ENCODE assay signal across 24 mouse cellular contexts in genomic region chr5:45101777-45102176, GRCm38 (mm10).
A peak's percentile ranks its signal among the peaks of the same experiment; 100 is the strongest.
DNase-seq lines count a peak whose midpoint lies in the region; ATAC-seq and TF ChIP-seq lines count a peak whose summit lies in the region.
"Had no signal": no experiment of that assay in that cellular context is flagged by ENCODE, and none has a peak within 500 bp of the region (broad histone marks: within the 10 kb centered on the region; RNA-seq: fewer than 3 reads in every experiment).

No protein-coding gene starts in this region.

- no peak overlapping the region for H3K27ac ChIP-seq in forebrain, embryonic 14.5 days (ENCODE audit: low read depth, low read length)
- H3K27ac ChIP-seq in forebrain, embryonic 12.5 days = no peak overlapping the region
- peak overlapping the region; percentile 72; the same call in 1 of the 2 replicates for H3K27ac ChIP-seq in hindbrain, embryonic 12.5 days
- no peak overlapping the region for H3K27ac ChIP-seq in hindbrain, postnatal 0 days
- peak overlapping the region; percentile 60 for H3K27ac ChIP-seq in midbrain, embryonic 16.5 days (ENCODE audit: low read length)
- H3K27ac ChIP-seq: kidney, postnatal 0 days; limb, embryonic 13.5 days; liver, embryonic 13.5 days; macrophage had no signal

- H3K9ac ChIP-seq in forebrain, embryonic 14.5 days (ENCODE audit: low read length) = no peak overlapping the region
- H3K9ac ChIP-seq in forebrain, embryonic 12.5 days = no peak overlapping the region
- H3K9ac ChIP-seq in hindbrain, embryonic 12.5 days = no peak overlapping the region
- no peak overlapping the region for H3K9ac ChIP-seq in hindbrain, postnatal 0 days (replicated peaks; ENCODE audit: low read length)
- no peak overlapping the region for H3K9ac ChIP-seq in midbrain, embryonic 16.5 days (ENCODE audit: low read depth, low read length)
- H3K9ac ChIP-seq: limb, embryonic 13.5 days; liver, embryonic 13.5 days; lung, embryonic 14.5 days had no signal

- no peaks in the 10 kb centered on the region for H3K9me3 ChIP-seq in forebrain, embryonic 14.5 days (replicated peaks; ENCODE audit: control insufficient read depth, low read length)
- H3K9me3 ChIP-seq in forebrain, embryonic 12.5 days = no peaks in the 10 kb centered on the region
- H3K9me3 ChIP-seq in hindbrain, embryonic 12.5 days (replicated peaks) = no peaks in the 10 kb centered on the region
- H3K9me3 ChIP-seq in hindbrain, postnatal 0 days (ENCODE audit: low read length) = no peaks in the 10 kb centered on the region
- no peaks in the 10 kb centered on the region for H3K9me3 ChIP-seq in midbrain, embryonic 16.5 days (replicated peaks; ENCODE audit: control insufficient read depth, low read length, poor library complexity, severe bottlenecking)
- H3K9me3 ChIP-seq: limb, embryonic 13.5 days; liver, embryonic 13.5 days had no signal

- no peaks in the 10 kb centered on the region for H3K36me3 ChIP-seq in forebrain, embryonic 14.5 days (ENCODE audit: control insufficient read depth, insufficient read depth, low read length)
- H3K36me3 ChIP-seq in forebrain, embryonic 12.5 days (replicated peaks) = no peaks in the 10 kb centered on the region
- no peaks in the 10 kb centered on the region for H3K36me3 ChIP-seq in hindbrain, embryonic 12.5 days
- H3K36me3 ChIP-seq in hindbrain, postnatal 0 days (ENCODE audit: insufficient read depth, low read length) = no peaks in the 10 kb centered on the region
- H3K36me3 ChIP-seq in midbrain, embryonic 16.5 days (ENCODE audit: control insufficient read depth, insufficient read depth, low read length) = no peaks in the 10 kb centered on the region
- H3K36me3 ChIP-seq: limb, embryonic 13.5 days; liver, embryonic 13.5 days had no signal

- peak; percentile 33; the same call in 1 of the 2 replicates for ATAC-seq in forebrain, embryonic 14.5 days
- ATAC-seq in forebrain, embryonic 12.5 days (ENCODE audit: low FRiP score) = no peak
- no peak; the same call in 1 of the 2 replicates for ATAC-seq in hindbrain, embryonic 12.5 days (ENCODE audit: low FRiP score)
- ATAC-seq in hindbrain, postnatal 0 days = no peak
- ATAC-seq in midbrain, embryonic 16.5 days = peak; percentile 25; the same call in 1 of the 2 replicates
- ATAC-seq in erythroblast, adult 5-6 weeks (replicated peaks; ENCODE audit: low FRiP score, poor library complexity, severe bottlenecking) = no peak
- ATAC-seq: activated CD4-positive, CD25-positive, alpha-beta regulatory T cell, adult 4 months; CD4-positive, CD25-positive, alpha-beta regulatory T cell, adult 4 months had no signal

- H3K27me3 ChIP-seq in forebrain, embryonic 14.5 days (replicated peaks; ENCODE audit: control insufficient read depth, insufficient read depth, low read length) = no peaks in the 10 kb centered on the region
- no peaks in the 10 kb centered on the region for H3K27me3 ChIP-seq in forebrain, embryonic 12.5 days
- no peaks in the 10 kb centered on the region for H3K27me3 ChIP-seq in hindbrain, embryonic 12.5 days
- no peaks in the 10 kb centered on the region for H3K27me3 ChIP-seq in hindbrain, postnatal 0 days (ENCODE audit: insufficient read depth, low read length)
- H3K27me3 ChIP-seq in midbrain, embryonic 16.5 days (ENCODE audit: control insufficient read depth, insufficient read depth, low read depth, low read length) = no peaks in the 10 kb centered on the region
- H3K27me3 ChIP-seq: limb, embryonic 13.5 days; liver, embryonic 13.5 days had no signal

- WGBS in forebrain, embryonic 14.5 days = 60% methylated on average over 4 of the region's 4 CpGs
- 60% methylated on average over 4 of the region's 4 CpGs for WGBS in forebrain, embryonic 12.5 days
- 61% methylated on average over 4 of the region's 4 CpGs for WGBS in hindbrain, embryonic 12.5 days
- WGBS in hindbrain, postnatal 0 days = 23% methylated on average over 4 of the region's 4 CpGs
- WGBS in midbrain, embryonic 16.5 days = 28% methylated on average over 4 of the region's 4 CpGs

- no peak overlapping the region for H3K4me2 ChIP-seq in forebrain, embryonic 14.5 days (ENCODE audit: low read length)
- H3K4me2 ChIP-seq in forebrain, embryonic 12.5 days = no peak overlapping the region
- no peak overlapping the region for H3K4me2 ChIP-seq in hindbrain, embryonic 12.5 days (replicated peaks)
- H3K4me2 ChIP-seq in hindbrain, postnatal 0 days (ENCODE audit: low read depth, low read length) = no peak overlapping the region
- no peak overlapping the region for H3K4me2 ChIP-seq in midbrain, embryonic 16.5 days (ENCODE audit: low read length)
- H3K4me2 ChIP-seq: heart, embryonic 11.5 days; limb, embryonic 13.5 days; liver, embryonic 13.5 days; lung, embryonic 14.5 days had no signal

- DNase-seq in forebrain, embryonic 14.5 days (ENCODE audit: low spot score) = peak; percentile 36
- no peak for DNase-seq in hindbrain, postnatal 0 days (ENCODE audit: low spot score)
- DNase-seq in brain, embryonic 14.5 days (ENCODE audit: low read depth) = peak; percentile 61
- DNase-seq in embryo, embryonic 11 days = no peak
- DNase-seq: adrenal gland, postnatal 25 days; cerebellum, adult 2 months; cerebellum, postnatal 36 days; gastrocnemius, postnatal 25 days; heart, postnatal 10 days; kidney, adult 18-20 months; layer of hippocampus, postnatal 36 days; liver, embryonic 13.5 days had no signal

- H3K4me3 ChIP-seq in forebrain, embryonic 14.5 days (ENCODE audit: low read depth, low read length) = no peak overlapping the region
- no peak overlapping the region for H3K4me3 ChIP-seq in forebrain, embryonic 12.5 days (replicated peaks)
- H3K4me3 ChIP-seq in hindbrain, embryonic 12.5 days = no peak overlapping the region
- no peak overlapping the region for H3K4me3 ChIP-seq in hindbrain, postnatal 0 days (ENCODE audit: low read length)
- H3K4me3 ChIP-seq in midbrain, embryonic 16.5 days (ENCODE audit: low read depth, low read length) = no peak overlapping the region
- H3K4me3 ChIP-seq: erythroblast, embryonic 14.5 days; limb, embryonic 13.5 days; liver, embryonic 13.5 days had no signal

- TF ChIP-seq POLR2A in brain, embryonic 14.5 days (IDR thresholded peaks at IDR 0.05; ENCODE audit: borderline replicate concordance, extremely low read depth, insufficient read depth, insufficient read length, poor library complexity, severe bottlenecking) = no peak

- H3K4me1 ChIP-seq in forebrain, embryonic 14.5 days (ENCODE audit: control insufficient read depth, insufficient read depth, low read length) = peaks cover 15% of the 10 kb centered on the region
- peaks cover 20% of the 10 kb centered on the region for H3K4me1 ChIP-seq in forebrain, embryonic 12.5 days
- H3K4me1 ChIP-seq in hindbrain, embryonic 12.5 days = peaks cover 28% of the 10 kb centered on the region
- peaks cover 11% of the 10 kb centered on the region; the same call in 1 of the 2 replicates for H3K4me1 ChIP-seq in hindbrain, postnatal 0 days (ENCODE audit: insufficient read depth, low read length)
- peaks cover 32% of the 10 kb centered on the region for H3K4me1 ChIP-seq in midbrain, embryonic 16.5 days (ENCODE audit: control insufficient read depth, insufficient read depth, low read length)
- H3K4me1 ChIP-seq: liver, embryonic 13.5 days had no signal

- TF ChIP-seq CTCF in hindbrain, postnatal 0 days (IDR thresholded peaks at IDR 0.05; ENCODE audit: low read depth) = no peak
- no peak for TF ChIP-seq CTCF in brain, embryonic 14.5 days (IDR thresholded peaks at IDR 0.05; ENCODE audit: borderline replicate concordance, extremely low read depth, insufficient read depth, insufficient read length)

Comparison
In these comparisons a context has a peak if more than half of its experiments do, and no peak if none do; other contexts are left out.
1. ATAC-seq: peak in forebrain, embryonic 14.5 days (single experiment) and midbrain, embryonic 16.5 days (single experiment); none in forebrain, embryonic 12.5 days (single experiment), hindbrain, embryonic 12.5 days (single experiment), hindbrain, postnatal 0 days (single experiment) and erythroblast, adult 5-6 weeks (single experiment).
2. H3K27ac ChIP-seq: peak in hindbrain, embryonic 12.5 days (single experiment) and midbrain, embryonic 16.5 days (single experiment); none in forebrain, embryonic 14.5 days (single experiment), forebrain, embryonic 12.5 days (single experiment) and hindbrain, postnatal 0 days (single experiment).
3. DNase-seq: peak in forebrain, embryonic 14.5 days (single experiment) and brain, embryonic 14.5 days (single experiment); none in hindbrain, postnatal 0 days (single experiment) and embryo, embryonic 11 days (single experiment).